Mouse (Mus musculus): ENCODE data around the gene Acadl. TPM values are rescaled to one million over a fixed set of nuclear protein-coding genes. Genes with fewer than 3 reads are reported as not detected.

Acadl gene
- polyA plus RNA-seq (2021) = 220 TPM

DNA sequence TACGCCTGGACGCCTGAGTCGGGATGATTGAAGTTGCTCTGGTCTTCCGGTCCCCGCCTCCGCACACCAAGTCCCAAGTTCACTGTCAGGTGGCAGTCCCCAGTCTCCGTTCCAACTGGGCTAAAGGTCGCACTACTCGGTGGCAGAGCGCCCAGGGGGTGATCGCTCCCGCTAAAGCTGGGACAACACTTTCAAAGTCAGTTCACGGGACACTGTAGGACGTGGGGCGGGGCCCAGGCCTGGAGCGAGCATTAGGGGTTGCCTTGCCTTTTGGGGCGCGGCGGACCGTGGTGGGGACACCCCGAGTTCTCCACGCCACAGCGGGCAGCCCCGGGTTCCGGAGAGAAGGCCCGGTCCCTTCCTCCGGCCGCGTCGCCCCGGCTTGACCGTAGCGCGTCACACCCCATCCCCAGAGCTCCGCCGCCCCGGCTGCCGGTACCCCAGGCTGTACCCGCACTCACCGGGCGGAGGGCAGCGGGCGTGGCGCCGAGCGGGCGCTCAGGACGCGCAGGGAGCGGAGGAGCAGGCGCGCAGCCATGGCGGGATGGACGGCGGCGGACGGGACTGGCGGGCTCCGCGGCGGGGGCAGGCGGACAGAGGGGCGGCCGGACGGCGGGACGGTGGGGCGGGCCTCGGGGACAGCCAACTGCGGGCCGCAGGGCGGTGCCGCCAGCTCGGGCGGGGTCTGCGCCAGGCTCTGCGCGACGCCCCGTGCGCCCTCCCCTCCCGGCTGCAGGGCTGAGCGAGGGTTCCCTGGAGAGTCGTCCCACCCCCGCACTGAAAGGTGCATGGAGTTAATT, at the start of gene Acadl:
Gene Acadl, minus strand, starts transcription at position 566 of the 800 bp plus-strand sequence.
- no peak for TF ChIP-seq CTCF (IDR thresholded peaks at IDR 0.05)
- ATAC-seq = peak; percentile 90
- no peak for DNase-seq (ENCODE audit: low read depth, low spot score)
- in situ Hi-C loops (cut with MboI; ENCODE audit: low pct_unique_long_range_greater_than_20kb) = loop anchor here (25.0 kb wide), 1 partner anchor 1576 kb away; the partner anchor contains the start of gene Pth2r
- CTCF ChIA-PET = interaction anchor here (1.0 to 1.4 kb wide), 4 partner anchors 20 to 78 kb away, joined by 3 to 4 read pairs (median 4); no protein-coding TSS in a partner anchor
- H3K27me3 ChIP-seq = no peaks in the 10 kb centered on the region
- POLR2A ChIA-PET = interaction anchor here (0.7 to 1.4 kb wide), 5 partner anchors 9 to 46 kb away, joined by 3 to 6 read pairs (median 3); no protein-coding TSS in a partner anchor

DNA sequence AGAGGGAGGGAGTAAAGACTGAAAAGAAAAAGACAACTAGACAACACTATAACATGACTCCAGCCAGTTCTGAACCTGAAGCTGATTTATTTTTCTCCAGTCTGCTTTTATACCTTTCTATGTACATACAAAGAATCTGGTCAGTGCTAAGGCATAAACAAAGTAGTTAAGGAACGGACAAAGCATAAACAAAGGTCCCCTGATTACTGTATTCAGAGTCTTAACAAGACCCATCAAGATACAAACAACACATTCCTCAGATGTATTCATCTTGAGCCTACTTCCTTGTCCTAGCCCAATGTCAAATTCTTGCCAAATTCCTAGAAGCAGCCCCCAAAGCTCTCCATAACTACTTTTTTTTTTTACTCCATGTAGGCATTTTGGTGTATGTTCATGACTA, 49.2 kb upstream of the Acadl start:
- TF ChIP-seq CTCF (IDR thresholded peaks at IDR 0.05) = no peak
- no peak for DNase-seq (ENCODE audit: low read depth, low spot score)
- peaks cover 24% of the 10 kb centered on the region for H3K27me3 ChIP-seq
- no peak for ATAC-seq
- POLR2A ChIA-PET = no interaction called here
- CTCF ChIA-PET = no interaction called here
- in situ Hi-C loops (cut with MboI; ENCODE audit: low pct_unique_long_range_greater_than_20kb) = no loop called here

- DNase-seq (ENCODE audit: low read depth, low spot score) (no peak), ATAC-seq (no peak)
- H3K27me3 ChIP-seq = peaks cover 7% of the 10 kb centered on the region
- in situ Hi-C loops (cut with MboI; ENCODE audit: low pct_unique_long_range_greater_than_20kb) = no loop called here
- no peak for TF ChIP-seq CTCF (IDR thresholded peaks at IDR 0.05)
- ChIA-PET CTCF (interaction anchor here (1.0 kb wide), 1 partner anchor 38 kb away, joined by 3 read pairs; no protein-coding TSS in a partner anchor), POLR2A (no interaction called here)
Measured at GRCm38 (mm10) chr1:66902566-66902965, 39.5 kb upstream of the Acadl start.

GRCm38 (mm10) chr1:66900946-66901345, 37.9 kb upstream of the Acadl start:
- ChIA-PET CTCF (no interaction called here), POLR2A (no interaction called here)
- no peak for DNase-seq (ENCODE audit: low read depth, low spot score)
- no peak for TF ChIP-seq CTCF (IDR thresholded peaks at IDR 0.05)
- no peaks in the 10 kb centered on the region for H3K27me3 ChIP-seq
- in situ Hi-C loops (cut with MboI; ENCODE audit: low pct_unique_long_range_greater_than_20kb) = no loop called here
- ATAC-seq = no peak

GRCm38 (mm10) chr1:66898261-66898660, 35.2 kb upstream of the Acadl start:
- POLR2A ChIA-PET = no interaction called here
- DNase-seq (ENCODE audit: low read depth, low spot score) (no peak), ATAC-seq (no peak)
- in situ Hi-C loops (cut with MboI; ENCODE audit: low pct_unique_long_range_greater_than_20kb) = loop anchor here (5.0 kb wide), 1 partner anchor 94 kb away; no protein-coding TSS in a partner anchor
- CTCF ChIA-PET = no interaction called here
- no peak for TF ChIP-seq CTCF (IDR thresholded peaks at IDR 0.05)
- no peaks in the 10 kb centered on the region for H3K27me3 ChIP-seq

GRCm38 (mm10) chr1:66896556-66896955, 33.5 kb upstream of the Acadl start:
- in situ Hi-C loops (cut with MboI; ENCODE audit: low pct_unique_long_range_greater_than_20kb) = loop anchor here (5.0 kb wide), 1 partner anchor 96 kb away; no protein-coding TSS in a partner anchor
- H3K27me3 ChIP-seq = no peaks in the 10 kb centered on the region
- no peak for ATAC-seq
- no peak for TF ChIP-seq CTCF (IDR thresholded peaks at IDR 0.05)
- CTCF ChIA-PET = interaction anchor here (0.9 to 2.4 kb wide), 5 partner anchors 25 to 212 kb away, joined by 3 to 16 read pairs (median 5); no protein-coding TSS in a partner anchor
- DNase-seq (ENCODE audit: low read depth, low spot score) = no peak
- POLR2A ChIA-PET = no interaction called here

DNA sequence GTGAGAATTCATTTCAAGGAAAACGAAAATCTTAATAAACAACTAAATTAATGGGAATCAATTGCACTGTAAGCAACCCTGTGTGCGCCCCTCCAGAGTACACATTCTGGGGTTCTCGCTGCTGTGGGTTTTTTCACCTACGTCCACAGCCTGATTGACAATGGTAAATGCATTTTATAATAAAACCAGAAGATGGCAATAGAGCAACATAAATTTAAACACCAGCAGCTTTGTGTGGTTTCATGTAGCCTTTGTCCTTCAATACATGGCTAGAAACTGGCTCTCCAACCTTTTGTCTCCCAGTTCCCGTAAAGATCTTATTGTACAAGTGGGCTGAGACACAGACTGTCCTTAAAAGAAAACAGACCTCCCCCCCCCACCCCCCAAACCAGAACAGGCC, 33.0 kb upstream of the Acadl start:
- ATAC-seq (peak; percentile 80), DNase-seq (ENCODE audit: low read depth, low spot score) (no peak)
- in situ Hi-C loops (cut with MboI; ENCODE audit: low pct_unique_long_range_greater_than_20kb) = loop anchor here (5.0 kb wide), 1 partner anchor 96 kb away; no protein-coding TSS in a partner anchor
- peak; percentile 47 for TF ChIP-seq CTCF (IDR thresholded peaks at IDR 0.05)
- H3K27me3 ChIP-seq = no peaks in the 10 kb centered on the region
- CTCF ChIA-PET = interaction anchor here (0.8 to 2.4 kb wide), 8 partner anchors 9 to 212 kb away, joined by 3 to 16 read pairs (median 4); no protein-coding TSS in a partner anchor
- POLR2A ChIA-PET = no interaction called here

DNA sequence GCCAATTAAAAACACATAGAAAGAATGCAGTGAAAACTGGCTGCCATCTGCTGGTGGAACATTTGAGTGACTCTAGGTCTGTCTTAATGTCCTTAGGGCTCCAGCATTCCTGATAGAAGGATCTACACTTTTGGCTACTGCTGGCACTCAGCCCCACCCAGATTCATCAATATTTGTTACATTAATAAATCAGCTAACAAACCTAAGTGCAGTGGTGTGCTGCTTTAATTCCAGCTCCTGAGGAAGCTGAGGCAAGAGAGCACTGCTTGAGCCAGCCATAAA, 32.7 kb upstream of the Acadl start:
- in situ Hi-C loops (cut with MboI; ENCODE audit: low pct_unique_long_range_greater_than_20kb) = loop anchor here (5.0 kb wide), 1 partner anchor 97 kb away; no protein-coding TSS in a partner anchor
- no peaks in the 10 kb centered on the region for H3K27me3 ChIP-seq
- CTCF ChIA-PET = interaction anchor here (0.7 to 2.4 kb wide), 10 partner anchors 9 to 211 kb away, joined by 3 to 16 read pairs (median 4); no protein-coding TSS in a partner anchor
- DNase-seq (ENCODE audit: low read depth, low spot score) (no peak), ATAC-seq (peak; percentile 89)
- TF ChIP-seq CTCF (IDR thresholded peaks at IDR 0.05) = peak; percentile 59
- POLR2A ChIA-PET = interaction anchor here (1.0 kb wide), 1 partner anchor 32 kb away, joined by 3 read pairs; no protein-coding TSS in a partner anchor

- CTCF ChIA-PET = interaction anchor here (0.7 to 2.4 kb wide), 10 partner anchors 9 to 211 kb away, joined by 3 to 16 read pairs (median 4); no protein-coding TSS in a partner anchor
- H3K27me3 ChIP-seq = no peaks in the 10 kb centered on the region
- DNase-seq (ENCODE audit: low read depth, low spot score) (no peak), ATAC-seq (peak; percentile 60)
- in situ Hi-C loops (cut with MboI; ENCODE audit: low pct_unique_long_range_greater_than_20kb) = loop anchor here (5.0 kb wide), 1 partner anchor 97 kb away; no protein-coding TSS in a partner anchor
- POLR2A ChIA-PET = interaction anchor here (1.0 kb wide), 1 partner anchor 32 kb away, joined by 3 read pairs; no protein-coding TSS in a partner anchor
- no peak for TF ChIP-seq CTCF (IDR thresholded peaks at IDR 0.05)
Measured at GRCm38 (mm10) chr1:66895093-66895836, 32.2 kb upstream of the Acadl start.

GRCm38 (mm10) chr1:66887175-66887574, 24.1 kb upstream of the Acadl start:
- DNase-seq (ENCODE audit: low read depth, low spot score) (no peak), ATAC-seq (no peak)
- ChIA-PET CTCF (interaction anchor here (1.1 kb wide), 1 partner anchor 8 kb away, joined by 4 read pairs; no protein-coding TSS in a partner anchor), POLR2A (no interaction called here)
- H3K27me3 ChIP-seq = no peaks in the 10 kb centered on the region
- no peak for TF ChIP-seq CTCF (IDR thresholded peaks at IDR 0.05)
- in situ Hi-C loops (cut with MboI; ENCODE audit: low pct_unique_long_range_greater_than_20kb) = no loop called here
